Mouse (Mus musculus) forebrain, embryonic 16.5 days (tissue): ENCODE results near the gene Fam189b. TPM values are rescaled to one million over a fixed set of nuclear protein-coding genes. Genes with fewer than 3 reads are reported as not detected.

Experiments
- ATAC-seq: fragments of 200-750 bp; cut with Nextera tagmentation; 2 replicates; pipeline ENCODE4 v1.8.0; 2017; ENCODE audit warnings: mild to moderate bottlenecking, moderate library complexity
- H3K27ac ChIP-seq: fragments of 300-500 bp; sonication (generic); 2 replicates; pipeline ENCODE4 v1.5.1; 2014; ENCODE audit warnings: low read length, control low read depth
- H3K27me3 ChIP-seq: fragments of 300-500 bp; sonication (generic); replicated peaks from 2 replicates; pipeline ENCODE4 v1.6.1; 2014; ENCODE audit warnings: low read length; ENCODE audit not compliant: control insufficient read depth, insufficient read depth
- H3K36me3 ChIP-seq: fragments of 300-500 bp; sonication (generic); 2 replicates; pipeline ENCODE4 v1.6.1; 2014; ENCODE audit not compliant: control insufficient read depth, insufficient read depth
- H3K4me1 ChIP-seq: fragments of 300-500 bp; sonication (generic); replicated peaks from 2 replicates; pipeline ENCODE4 v1.6.1; 2014; ENCODE audit warnings: low read length; ENCODE audit not compliant: control insufficient read depth, insufficient read depth
- H3K4me2 ChIP-seq: fragments of 300-500 bp; sonication (generic); 2 replicates; pipeline ENCODE4 v1.6.1; 2014; ENCODE audit warnings: mild to moderate bottlenecking, low read length, control low read depth
- H3K4me3 ChIP-seq: fragments of 300-500 bp; sonication (generic); replicated peaks from 2 replicates; pipeline ENCODE4 v1.5.1; 2014; ENCODE audit warnings: mild to moderate bottlenecking, low read length, control low read depth
- H3K9ac ChIP-seq: fragments of 300-500 bp; sonication (generic); replicated peaks from 2 replicates; pipeline ENCODE4 v1.6.1; 2014; ENCODE audit warnings: low read depth, low read length, control low read depth
- H3K9me3 ChIP-seq: fragments of 300-500 bp; sonication (generic); 2 replicates; pipeline ENCODE4 v1.6.1; 2016; ENCODE audit warnings: low read length; ENCODE audit not compliant: control insufficient read depth
- WGBS: fragments of 180-500 bp; shearing (Covaris S2); extraction: QIAGEN DNeasy Blood & Tissue Kit; methylation state at CpG from one replicate; pipeline ENCODE4 v1.1.7; 2014; 5-methylcytosine and 5-hydroxymethylcytosine counted together
- polyA plus RNA-seq: library from polyadenylated mRNA; unstranded; fragments of >200 nt; fragmentation: Nextera tagmentation; extraction: Ambion mirVana; gene quantifications from 2 replicates; pipeline ENCODE4 v1.2.1, GENCODE M21; 2015

Fam189b gene
- polyA plus RNA-seq, 1 experiment from 2014 or later, result 30.7 TPM

DNA sequence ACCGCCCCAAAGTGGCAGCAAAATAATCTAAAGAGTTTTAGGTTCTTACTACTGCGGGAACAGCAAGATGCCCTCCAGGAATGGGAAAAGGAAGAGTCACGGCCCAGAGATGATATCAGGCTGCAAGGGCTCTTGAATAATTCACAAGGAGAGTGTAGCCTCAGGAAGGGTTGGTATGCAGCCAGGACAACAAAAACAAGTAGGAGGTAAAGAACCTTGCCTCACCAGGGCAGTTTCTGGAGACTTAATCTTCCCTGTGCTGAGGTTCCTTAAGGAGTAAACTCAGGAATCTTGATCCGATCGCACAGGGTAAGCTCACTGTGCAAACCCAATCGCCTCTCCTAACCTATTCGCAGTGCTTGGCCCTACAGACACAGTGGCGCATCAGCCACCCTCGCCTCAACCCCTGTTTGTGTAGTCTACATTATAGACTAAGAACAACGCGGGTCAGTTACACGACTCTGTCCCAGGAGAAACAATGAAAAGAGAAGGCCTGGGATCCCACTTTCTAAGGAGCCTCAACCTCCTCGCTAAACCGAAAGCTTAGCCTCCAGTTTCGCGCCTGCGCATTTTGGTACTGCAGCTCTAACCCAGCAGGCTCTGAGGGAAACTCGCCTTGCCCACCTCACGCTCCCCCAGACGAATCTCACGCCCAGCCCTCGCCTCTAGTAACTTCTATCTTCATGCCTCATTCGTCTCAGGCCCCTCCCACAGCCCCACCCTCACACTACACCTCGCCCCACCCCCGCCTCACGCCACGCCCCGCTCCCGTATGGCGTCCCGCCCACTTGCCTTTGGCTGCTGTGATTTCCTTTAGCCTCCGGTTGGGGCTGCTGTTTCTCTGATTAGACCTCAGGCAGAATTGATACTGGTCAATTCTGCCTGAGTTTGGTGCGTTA lies 13.3 kb downstream of the Fam189b start:
- peak overlapping the region; percentile 44 for H3K4me3 ChIP-seq
- no peaks in the 10 kb centered on the region for H3K27me3 ChIP-seq
- 6% methylated on average over 33 of the region's 33 CpGs for WGBS
- peaks cover 15% of the 10 kb centered on the region for H3K4me1 ChIP-seq
- no peaks in the 10 kb centered on the region for H3K9me3 ChIP-seq
- peak; percentile 96 for ATAC-seq
- peak overlapping the region; percentile 75 for H3K27ac ChIP-seq
- peak overlapping the region; percentile 68 for H3K9ac ChIP-seq
- peak overlapping the region; percentile 81 for H3K4me2 ChIP-seq
- H3K36me3 ChIP-seq, result no peaks in the 10 kb centered on the region

DNA sequence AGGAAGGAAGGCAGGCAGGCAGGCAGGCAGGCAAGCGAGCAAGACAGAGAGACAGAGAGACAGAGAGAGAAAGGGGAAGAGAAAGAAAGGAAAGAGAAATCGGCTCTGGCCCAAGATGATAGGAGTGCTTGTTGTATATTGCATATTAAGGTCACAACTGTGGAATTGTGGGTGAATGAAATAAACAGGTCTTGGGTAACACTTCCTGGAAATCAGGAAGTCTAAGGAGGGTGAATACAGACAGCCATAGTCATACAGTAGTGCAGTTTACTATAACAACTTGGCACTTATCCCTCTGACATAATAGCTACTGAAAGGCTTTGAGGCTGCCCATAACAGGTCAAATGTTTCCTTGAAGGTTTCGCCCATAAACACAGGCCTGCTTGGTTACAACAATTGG lies 16.9 kb downstream of the Fam189b start:
- Histone ChIP-seq H3K4me2 (no peak overlapping the region), H3K27ac (no peak overlapping the region), H3K9ac (no peak overlapping the region), H3K27me3 (no peaks in the 10 kb centered on the region), H3K36me3 (no peaks in the 10 kb centered on the region), H3K9me3 (no peaks in the 10 kb centered on the region), H3K4me1 (peaks cover 19% of the 10 kb centered on the region), H3K4me3 (no peak overlapping the region)
- WGBS, result 91% methylated on average over 3 of the region's 3 CpGs
- no peak for ATAC-seq

GRCm38 (mm10) chr3:89202253-89203141 lies 19.6 kb downstream of the Fam189b start, which contains the start of gene Gba:
TSS of gene Gba (plus strand) at chr3:89202928.
- H3K36me3 ChIP-seq, result peaks cover 2% of the 10 kb centered on the region; the same call in 1 of the 2 replicates

GRCm38 (mm10) chr3:89203142-89203514 lies 20.2 kb downstream of the Fam189b start:
- Histone ChIP-seq H3K9ac (peak overlapping the region; percentile 52), H3K36me3 (peaks cover 7% of the 10 kb centered on the region), H3K4me3 (peak overlapping the region; percentile 62), H3K27ac (no peak overlapping the region), H3K4me1 (peaks cover 5% of the 10 kb centered on the region), H3K27me3 (no peaks in the 10 kb centered on the region), H3K4me2 (peak overlapping the region; percentile 60), H3K9me3 (no peaks in the 10 kb centered on the region)
- WGBS, result 39% methylated on average over 5 of the region's 5 CpGs
- peak; percentile 24 for ATAC-seq

More at GRCm38 (mm10) chr3:89202253-89203141, 19.6 kb downstream of the Fam189b start, which contains the start of gene Gba:
- Histone ChIP-seq H3K27ac (no peak within 1 kb of the TSS), H3K4me2 (peak within 1 kb of the TSS; percentile 60), H3K4me3 (peak within 1 kb of the TSS; percentile 62), H3K9ac (peak within 1 kb of the TSS; percentile 52), H3K4me1 (peaks cover 5% of the 10 kb centered on the region), H3K27me3 (no peaks in the 10 kb centered on the region), H3K9me3 (no peaks in the 10 kb centered on the region)
- WGBS, result 25% methylated on average over 13 of the region's 13 CpGs
- ATAC-seq, result peak; percentile 93

DNA sequence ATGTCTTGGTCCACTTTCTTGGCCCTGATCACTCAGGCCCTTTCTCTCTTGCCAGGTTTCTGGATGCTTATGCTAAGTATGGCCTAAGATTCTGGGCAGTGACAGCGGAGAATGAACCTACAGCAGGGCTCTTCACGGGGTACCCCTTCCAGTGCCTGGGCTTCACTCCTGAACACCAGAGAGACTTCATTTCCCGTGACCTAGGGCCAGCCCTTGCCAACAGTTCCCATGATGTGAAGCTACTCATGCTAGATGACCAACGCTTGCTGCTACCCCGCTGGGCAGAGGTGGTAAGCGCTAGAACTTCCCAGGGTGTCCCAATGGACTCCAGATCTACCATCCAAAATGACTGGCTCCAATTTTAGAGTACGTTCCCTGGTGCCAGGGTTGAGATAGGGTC lies 23.1 kb downstream of the Fam189b start:
- Histone ChIP-seq H3K4me3 (no peak overlapping the region), H3K4me2 (no peak overlapping the region), H3K27ac (no peak overlapping the region), H3K27me3 (no peaks in the 10 kb centered on the region), H3K9me3 (no peaks in the 10 kb centered on the region), H3K4me1 (peaks cover 5% of the 10 kb centered on the region), H3K9ac (no peak overlapping the region), H3K36me3 (peaks cover 24% of the 10 kb centered on the region)
- WGBS, result 90% methylated on average over 7 of the region's 7 CpGs
- no peak for ATAC-seq

DNA sequence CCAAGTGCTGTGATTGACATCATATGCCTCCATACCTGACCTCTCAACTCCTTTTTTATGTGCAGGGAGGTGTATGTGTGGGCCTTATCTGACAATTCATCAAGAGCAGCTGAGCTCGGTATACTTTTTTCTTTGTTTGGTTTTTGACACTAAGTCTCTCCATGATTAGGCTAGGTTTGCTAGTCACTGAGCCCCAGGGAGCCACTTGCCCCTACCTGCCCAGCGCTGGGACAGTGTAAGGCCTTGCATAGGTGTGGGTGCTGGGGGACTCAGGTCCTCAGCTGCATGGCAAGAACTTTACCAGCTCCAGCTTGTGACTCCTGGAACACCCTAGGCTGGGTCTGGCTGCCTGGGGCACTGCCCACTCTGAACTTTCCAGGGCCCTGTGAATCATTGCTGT lies 23.8 kb downstream of the Fam189b start:
- H3K36me3 ChIP-seq, result peaks cover 24% of the 10 kb centered on the region
- 94% methylated on average over 2 of the region's 2 CpGs for WGBS

DNA sequence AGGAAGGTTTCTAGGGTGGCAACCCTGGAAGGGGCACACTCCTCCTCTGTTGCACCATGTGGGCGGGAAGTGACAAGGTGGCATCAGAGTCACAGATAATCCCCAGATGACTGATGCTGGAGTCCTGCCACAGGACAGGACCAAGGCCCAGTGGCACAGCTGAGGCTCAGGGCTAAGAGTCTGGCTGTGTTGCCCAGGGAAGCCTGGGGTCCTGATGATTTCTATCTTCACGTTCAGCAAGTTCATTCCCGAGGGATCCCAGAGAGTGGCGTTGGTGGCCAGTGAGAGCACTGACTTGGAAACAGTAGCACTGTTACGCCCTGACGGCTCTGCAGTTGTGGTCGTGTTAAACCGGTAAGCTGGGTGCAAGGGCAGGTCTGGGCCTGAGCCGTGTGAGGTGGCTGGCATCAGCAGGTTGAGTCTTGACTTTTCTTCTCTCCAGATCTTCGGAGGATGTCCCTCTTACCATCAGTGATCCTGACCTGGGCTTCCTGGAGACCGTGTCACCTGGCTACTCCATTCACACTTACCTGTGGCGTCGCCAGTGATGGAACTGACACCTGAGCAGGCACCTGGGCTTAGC lies 25.2 kb downstream of the Fam189b start:
- Histone ChIP-seq H3K4me1 (peaks cover 8% of the 10 kb centered on the region), H3K27me3 (no peaks in the 10 kb centered on the region), H3K4me3 (no peak overlapping the region), H3K4me2 (no peak overlapping the region), H3K27ac (no peak overlapping the region), H3K9me3 (no peaks in the 10 kb centered on the region), H3K9ac (no peak overlapping the region), H3K36me3 (peaks cover 24% of the 10 kb centered on the region)
- no peak for ATAC-seq
- 94% methylated on average over 13 of the region's 13 CpGs for WGBS

More for the DNA sequence above, 23.8 kb downstream of the Fam189b start:
- no peak overlapping the region for H3K4me2 ChIP-seq
- no peak overlapping the region for H3K9ac ChIP-seq
- no peak for ATAC-seq
- H3K27me3 ChIP-seq, result no peaks in the 10 kb centered on the region
- no peak overlapping the region for H3K4me3 ChIP-seq
- H3K9me3 ChIP-seq, result no peaks in the 10 kb centered on the region
- H3K27ac ChIP-seq, result no peak overlapping the region
- H3K4me1 ChIP-seq, result peaks cover 5% of the 10 kb centered on the region

DNA sequence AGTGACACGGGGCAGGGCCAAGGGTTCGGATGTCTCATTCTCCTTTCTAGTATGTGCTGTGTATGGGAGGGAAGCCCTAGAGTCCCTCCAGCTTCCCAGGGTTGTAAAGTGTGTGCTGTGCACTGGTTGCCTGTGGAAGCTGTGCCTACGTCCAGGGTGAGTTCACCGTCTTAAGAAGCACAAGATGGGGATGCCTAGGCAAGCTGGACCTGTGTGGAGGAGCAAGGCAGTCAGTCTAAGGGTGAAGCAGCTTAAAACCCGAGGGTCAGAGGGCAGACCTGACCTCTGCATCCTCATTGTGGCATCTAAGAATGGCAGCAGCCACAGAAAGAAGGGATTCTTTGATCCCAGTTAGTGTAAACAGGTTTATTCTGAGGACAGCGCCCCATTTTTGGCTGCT lies 25.8 kb downstream of the Fam189b start:
- no peak overlapping the region for H3K4me2 ChIP-seq
- H3K9me3 ChIP-seq, result no peaks in the 10 kb centered on the region
- 86% methylated on average over 6 of the region's 6 CpGs for WGBS
- H3K36me3 ChIP-seq, result peaks cover 24% of the 10 kb centered on the region
- H3K4me1 ChIP-seq, result peaks cover 5% of the 10 kb centered on the region
- H3K27me3 ChIP-seq, result no peaks in the 10 kb centered on the region
- H3K9ac ChIP-seq, result no peak overlapping the region
- H3K4me3 ChIP-seq, result no peak overlapping the region
- no peak for ATAC-seq
- no peak overlapping the region for H3K27ac ChIP-seq

GRCm38 (mm10) chr3:89209731-89210130 lies 26.8 kb downstream of the Fam189b start:
- Histone ChIP-seq H3K27me3 (no peaks in the 10 kb centered on the region), H3K9ac (no peak overlapping the region), H3K9me3 (no peaks in the 10 kb centered on the region), H3K36me3 (peaks cover 24% of the 10 kb centered on the region), H3K4me3 (no peak overlapping the region), H3K4me2 (no peak overlapping the region), H3K4me1 (peaks cover 9% of the 10 kb centered on the region), H3K27ac (no peak overlapping the region)
- 90% methylated on average over 7 of the region's 7 CpGs for WGBS
- ATAC-seq, result no peak
